Mouse (Mus musculus): ENCODE results near the gene Shisal2a. TPM values are rescaled to one million over a fixed set of nuclear protein-coding genes. Genes with fewer than 3 reads are reported as not detected.

The Shisal2a gene
- polyA plus RNA-seq, 1 experiment: not detected

- WGBS: 91% methylated on average over 3 of the region's 3 CpGs
Measured at GRCm38 (mm10) chr4:108349064-108349463, 34.1 kb downstream of the Shisal2a start.

GRCm38 (mm10) chr4:108348256-108348875 is 34.8 kb downstream of the Shisal2a start:
- H3K4me1 ChIP-seq (ENCODE audit: control insufficient read depth, insufficient read depth, low read length): peaks cover 4% of the 10 kb centered on the region
- H3K4me3 ChIP-seq (ENCODE audit: insufficient read depth, low read depth, low read length): no peak overlapping the region
- no peak for TF ChIP-seq POLR2A (IDR thresholded peaks at IDR 0.05; ENCODE audit: insufficient read depth, low read depth, low read length)
- TF ChIP-seq CTCF (IDR thresholded peaks at IDR 0.05; ENCODE audit: insufficient read depth, low read depth, low read length): no peak
- no peak overlapping the region for H3K27ac ChIP-seq (ENCODE audit: insufficient read depth, low read depth, low read length)
- 83% methylated on average over 5 of the region's 5 CpGs for WGBS

More at GRCm38 (mm10) chr4:108349064-108349463, 34.1 kb downstream of the Shisal2a start:
- TF ChIP-seq POLR2A (IDR thresholded peaks at IDR 0.05; ENCODE audit: insufficient read depth, low read depth, low read length): no peak
- TF ChIP-seq CTCF (IDR thresholded peaks at IDR 0.05; ENCODE audit: insufficient read depth, low read depth, low read length): no peak
- Histone ChIP-seq H3K27ac (ENCODE audit: insufficient read depth, low read depth, low read length) (no peak overlapping the region), H3K4me3 (ENCODE audit: insufficient read depth, low read depth, low read length) (no peak overlapping the region), H3K4me1 (ENCODE audit: control insufficient read depth, insufficient read depth, low read length) (peaks cover 4% of the 10 kb centered on the region)

GRCm38 (mm10) chr4:108347111-108347510 is 36.0 kb downstream of the Shisal2a start:
- 85% methylated on average over 5 of the region's 5 CpGs for WGBS
- TF ChIP-seq POLR2A (IDR thresholded peaks at IDR 0.05; ENCODE audit: insufficient read depth, low read depth, low read length) (no peak), CTCF (IDR thresholded peaks at IDR 0.05; ENCODE audit: insufficient read depth, low read depth, low read length) (no peak)
- H3K27ac ChIP-seq (ENCODE audit: insufficient read depth, low read depth, low read length): no peak overlapping the region
- H3K4me3 ChIP-seq (ENCODE audit: insufficient read depth, low read depth, low read length): no peak overlapping the region
- peaks cover 4% of the 10 kb centered on the region for H3K4me1 ChIP-seq (ENCODE audit: control insufficient read depth, insufficient read depth, low read length)

- H3K4me3 ChIP-seq (ENCODE audit: insufficient read depth, low read depth, low read length): no peak overlapping the region
- TF ChIP-seq CTCF (IDR thresholded peaks at IDR 0.05; ENCODE audit: insufficient read depth, low read depth, low read length): no peak
- no peak overlapping the region for H3K27ac ChIP-seq (ENCODE audit: insufficient read depth, low read depth, low read length)
- 57% methylated on average over 5 of the region's 5 CpGs for WGBS
- peaks cover 2% of the 10 kb centered on the region for H3K4me1 ChIP-seq (ENCODE audit: control insufficient read depth, insufficient read depth, low read length)
Measured at GRCm38 (mm10) chr4:108345826-108346225, 37.3 kb downstream of the Shisal2a start.

GRCm38 (mm10) chr4:108344631-108345083 is 38.5 kb downstream of the Shisal2a start:
- 25% methylated on average over 7 of the region's 7 CpGs for WGBS
- TF ChIP-seq CTCF (IDR thresholded peaks at IDR 0.05; ENCODE audit: insufficient read depth, low read depth, low read length) (no peak), POLR2A (IDR thresholded peaks at IDR 0.05; ENCODE audit: insufficient read depth, low read depth, low read length) (no peak)
- H3K4me3 ChIP-seq (ENCODE audit: insufficient read depth, low read depth, low read length): no peak overlapping the region

GRCm38 (mm10) chr4:108339277-108339690 is 43.9 kb downstream of the Shisal2a start:
- H3K4me3 ChIP-seq (ENCODE audit: insufficient read depth, low read depth, low read length): no peak overlapping the region
- no peak for TF ChIP-seq POLR2A (IDR thresholded peaks at IDR 0.05; ENCODE audit: insufficient read depth, low read depth, low read length)
- peak; percentile 45; the same call in 1 of the 2 replicates for TF ChIP-seq CTCF (IDR thresholded peaks at IDR 0.05; ENCODE audit: insufficient read depth, low read depth, low read length)
- H3K4me1 ChIP-seq (ENCODE audit: control insufficient read depth, insufficient read depth, low read length): peaks cover 12% of the 10 kb centered on the region
- peak overlapping the region; percentile 60; the same call in 1 of the 2 replicates for H3K27ac ChIP-seq (ENCODE audit: insufficient read depth, low read depth, low read length)
- WGBS: 12% methylated on average over 4 of the region's 4 CpGs

More at GRCm38 (mm10) chr4:108344631-108345083, 38.5 kb downstream of the Shisal2a start:
- Histone ChIP-seq H3K27ac (ENCODE audit: insufficient read depth, low read depth, low read length) (no peak overlapping the region), H3K4me1 (ENCODE audit: control insufficient read depth, insufficient read depth, low read length) (no peaks in the 10 kb centered on the region)

- peak overlapping the region; percentile 60 for H3K27ac ChIP-seq (ENCODE audit: insufficient read depth, low read depth, low read length)
Measured at GRCm38 (mm10) chr4:108338811-108339210, 44.3 kb downstream of the Shisal2a start.

GRCm38 (mm10) chr4:108338321-108338733 is 44.8 kb downstream of the Shisal2a start:
- H3K4me1 ChIP-seq (ENCODE audit: control insufficient read depth, insufficient read depth, low read length): peaks cover 12% of the 10 kb centered on the region
- no peak for TF ChIP-seq POLR2A (IDR thresholded peaks at IDR 0.05; ENCODE audit: insufficient read depth, low read depth, low read length)
- no peak for TF ChIP-seq CTCF (IDR thresholded peaks at IDR 0.05; ENCODE audit: insufficient read depth, low read depth, low read length)
- WGBS: 61% methylated on average over 9 of the region's 9 CpGs
- 0 out of 2 replicates have a peak overlapping the region, but pooled peaks have one; percentile 2 for H3K27ac ChIP-seq (ENCODE audit: insufficient read depth, low read depth, low read length)
- H3K4me3 ChIP-seq (ENCODE audit: insufficient read depth, low read depth, low read length): no peak overlapping the region

More at GRCm38 (mm10) chr4:108338811-108339210, 44.3 kb downstream of the Shisal2a start:
- WGBS: 52% methylated on average over 10 of the region's 10 CpGs
- TF ChIP-seq POLR2A (IDR thresholded peaks at IDR 0.05; ENCODE audit: insufficient read depth, low read depth, low read length): no peak
- no peak overlapping the region for H3K4me3 ChIP-seq (ENCODE audit: insufficient read depth, low read depth, low read length)
- peaks cover 12% of the 10 kb centered on the region for H3K4me1 ChIP-seq (ENCODE audit: control insufficient read depth, insufficient read depth, low read length)

- Histone ChIP-seq H3K4me1 (ENCODE audit: control insufficient read depth, insufficient read depth, low read length) (peaks cover 12% of the 10 kb centered on the region), H3K27ac (ENCODE audit: insufficient read depth, low read depth, low read length) (no peak overlapping the region), H3K4me3 (ENCODE audit: insufficient read depth, low read depth, low read length) (no peak overlapping the region)
- TF ChIP-seq CTCF (IDR thresholded peaks at IDR 0.05; ENCODE audit: insufficient read depth, low read depth, low read length): no peak
- TF ChIP-seq POLR2A (IDR thresholded peaks at IDR 0.05; ENCODE audit: insufficient read depth, low read depth, low read length): no peak
- WGBS: 46% methylated on average over 3 of the region's 3 CpGs
Measured at GRCm38 (mm10) chr4:108337817-108338216, 45.3 kb downstream of the Shisal2a start.
